Mouse (Mus musculus) adrenal gland, adult 10 weeks (tissue): ENCODE data around the gene Tex35. TPM values are rescaled to one million over a fixed set of nuclear protein-coding genes. Genes with fewer than 3 reads are reported as not detected.

Source experiments
- polyA plus RNA-seq: library from polyadenylated mRNA; stranded (reverse); fragments of 350-450 nt; fragmentation: Illumina TruSeq; extraction: RNeasy Lipid Tissue Mini Kit (QIAGEN cat#74804); gene quantifications from one replicate; pipeline ENCODE4 v1.2.3, GENCODE M21; 2014; ENCODE audit warnings: low read depth, low replicate concordance

Tex35 gene
- polyA plus RNA-seq, result not detected

GRCm38 (mm10) chr1:157108580-157108979, at the start of gene Tex35:
Gene Tex35, minus strand, starts transcription at chr1:157108680.

Other genes with a start within 250 kb of the Tex35 start
- gene Ralgps2, start 169.1 kb downstream of the Tex35 start, polyA plus RNA-seq, result 44.7 TPM